Mouse (Mus musculus) small intestine, adult 2 months (tissue): ENCODE measurements at regions not wholly inside any gene's neighbourhood (a gene's known extent, or its start where the extent isn't known, plus 50 kb on each side); places are given as distances from the start of the nearest gene placed in this dataset.

Experiments used
- H3K27ac ChIP-seq: fragments of 200-500 bp; 2 replicates; pipeline ENCODE4 v1.5.1; 2012; ENCODE audit warnings: low read depth, low read length, control low read depth, inconsistent platforms; ENCODE audit not compliant: insufficient read depth
- H3K27me3 ChIP-seq: fragments of 200-500 bp; 2 replicates; pipeline ENCODE4 v1.6.1; 2012; ENCODE audit warnings: mild to moderate bottlenecking, moderate library complexity, low read length, inconsistent platforms; ENCODE audit not compliant: control insufficient read depth, insufficient read depth
- H3K36me3 ChIP-seq: fragments of 200-500 bp; 2 replicates; pipeline ENCODE4 v1.6.1; 2012; ENCODE audit warnings: mild to moderate bottlenecking, low read length, control low read depth, inconsistent platforms; ENCODE audit not compliant: control insufficient read depth, insufficient read depth
- H3K4me1 ChIP-seq: fragments of 200-500 bp; 2 replicates; pipeline ENCODE4 v1.6.1; 2012; ENCODE audit warnings: low read length, inconsistent platforms, mixed read lengths; ENCODE audit not compliant: control insufficient read depth, insufficient read depth, insufficient read length
- H3K4me3 ChIP-seq: fragments of 200-500 bp; 2 replicates; pipeline ENCODE4 v1.5.1; 2012; ENCODE audit warnings: low read depth, mild to moderate bottlenecking, control low read depth, inconsistent platforms, low read length, moderate library complexity
- CTCF ChIP-seq: fragments of 200-500 bp; IDR thresholded peaks from 2 replicates; pipeline ENCODE4 v1.5.1; 2012; ENCODE audit warnings: low read depth, mild to moderate bottlenecking, control low read depth, inconsistent platforms, low read length, moderate library complexity, mixed read lengths; ENCODE audit not compliant: insufficient replicate concordance, insufficient read length; ENCODE audit errors: extremely low read depth
- POLR2A ChIP-seq: fragments of 200-500 bp; IDR thresholded peaks from 2 replicates; pipeline ENCODE4 v1.6.1; 2012; ENCODE audit warnings: low read depth, mild to moderate bottlenecking, control low read depth, inconsistent platforms, low read length, moderate library complexity
- WGBS: fragments of 180-500 bp; shearing (Covaris S2); methylation state at CpG from one replicate; pipeline ENCODE4 v1.1.7; 2018; 5-methylcytosine and 5-hydroxymethylcytosine counted together

DNA sequence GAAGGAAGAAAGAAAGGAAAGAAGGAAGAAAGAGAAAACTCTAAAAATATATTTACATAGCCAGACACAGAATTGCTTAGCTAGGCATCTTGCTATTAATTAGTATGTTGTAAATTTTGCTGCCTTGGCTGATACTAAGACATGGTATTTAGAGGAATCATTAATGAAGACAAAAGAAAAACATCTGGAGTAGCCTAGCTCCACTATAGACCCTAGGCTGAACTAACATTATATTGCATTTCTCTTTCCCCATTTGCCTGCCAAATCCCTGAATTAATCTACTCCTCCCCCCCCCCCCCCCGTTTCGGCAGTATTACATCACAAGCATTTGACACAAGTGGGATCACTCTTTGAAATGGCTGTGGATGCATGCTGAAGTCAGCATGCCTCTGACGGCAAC, 206.1 kb upstream of the Tet2 start:
- WGBS: 52% methylated on average over 3 of the region's 3 CpGs
- Histone ChIP-seq H3K4me3 (no peak overlapping the region), H3K27me3 (no peaks in the 10 kb centered on the region), H3K36me3 (no peaks in the 10 kb centered on the region), H3K27ac (no peak overlapping the region), H3K4me1 (no peaks in the 10 kb centered on the region)
- TF ChIP-seq POLR2A: no peak
- no peak for TF ChIP-seq CTCF

DNA sequence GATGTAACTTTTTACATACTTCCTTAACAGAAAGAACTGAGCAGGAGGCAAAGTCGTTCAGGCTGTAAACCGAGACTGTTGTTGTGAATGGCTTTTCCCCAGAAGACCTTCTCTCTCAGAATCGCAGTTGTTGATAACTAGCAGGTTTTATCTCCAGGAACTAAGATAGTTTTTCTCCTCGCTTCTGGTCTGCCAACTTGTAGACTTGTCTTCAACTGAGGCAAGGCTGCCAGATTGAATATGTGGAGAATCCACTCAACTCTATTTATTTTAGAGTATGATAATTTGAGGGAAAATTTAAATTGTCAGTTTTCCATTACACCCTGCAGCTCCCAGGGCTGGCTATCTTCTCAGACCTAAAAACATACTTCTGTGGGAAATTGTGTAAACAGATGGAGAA, 206.6 kb upstream of the Tet2 start:
- H3K27ac ChIP-seq: no peak overlapping the region
- no peak for TF ChIP-seq CTCF
- no peak for TF ChIP-seq POLR2A
- no peak overlapping the region for H3K4me3 ChIP-seq
- H3K4me1 ChIP-seq: no peaks in the 10 kb centered on the region
- no peaks in the 10 kb centered on the region for H3K27me3 ChIP-seq
- 30% methylated on average over 4 of the region's 4 CpGs for WGBS
- H3K36me3 ChIP-seq: no peaks in the 10 kb centered on the region

DNA sequence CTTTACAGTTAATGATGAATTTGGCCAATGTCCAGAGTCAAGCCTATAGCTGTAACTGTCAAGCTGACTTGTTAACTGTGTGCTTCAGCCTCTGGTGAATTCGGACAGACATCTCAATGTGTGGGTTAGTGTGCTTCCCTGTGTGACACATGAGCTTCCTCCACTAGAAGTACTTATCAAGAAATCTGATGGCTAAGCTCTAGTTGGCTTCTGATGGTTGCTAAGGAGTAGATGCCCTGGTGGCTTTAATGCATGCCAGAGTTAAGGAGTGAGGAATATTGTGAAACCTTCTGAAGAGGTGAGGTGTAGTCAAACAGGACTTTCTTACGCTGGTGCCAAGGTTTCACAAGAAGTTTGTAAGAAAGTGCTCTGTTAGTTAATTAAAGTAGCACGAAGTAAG, 208.1 kb upstream of the Tet2 start:
- H3K4me3 ChIP-seq: no peak overlapping the region
- 79% methylated on average over 3 of the region's 3 CpGs for WGBS

DNA sequence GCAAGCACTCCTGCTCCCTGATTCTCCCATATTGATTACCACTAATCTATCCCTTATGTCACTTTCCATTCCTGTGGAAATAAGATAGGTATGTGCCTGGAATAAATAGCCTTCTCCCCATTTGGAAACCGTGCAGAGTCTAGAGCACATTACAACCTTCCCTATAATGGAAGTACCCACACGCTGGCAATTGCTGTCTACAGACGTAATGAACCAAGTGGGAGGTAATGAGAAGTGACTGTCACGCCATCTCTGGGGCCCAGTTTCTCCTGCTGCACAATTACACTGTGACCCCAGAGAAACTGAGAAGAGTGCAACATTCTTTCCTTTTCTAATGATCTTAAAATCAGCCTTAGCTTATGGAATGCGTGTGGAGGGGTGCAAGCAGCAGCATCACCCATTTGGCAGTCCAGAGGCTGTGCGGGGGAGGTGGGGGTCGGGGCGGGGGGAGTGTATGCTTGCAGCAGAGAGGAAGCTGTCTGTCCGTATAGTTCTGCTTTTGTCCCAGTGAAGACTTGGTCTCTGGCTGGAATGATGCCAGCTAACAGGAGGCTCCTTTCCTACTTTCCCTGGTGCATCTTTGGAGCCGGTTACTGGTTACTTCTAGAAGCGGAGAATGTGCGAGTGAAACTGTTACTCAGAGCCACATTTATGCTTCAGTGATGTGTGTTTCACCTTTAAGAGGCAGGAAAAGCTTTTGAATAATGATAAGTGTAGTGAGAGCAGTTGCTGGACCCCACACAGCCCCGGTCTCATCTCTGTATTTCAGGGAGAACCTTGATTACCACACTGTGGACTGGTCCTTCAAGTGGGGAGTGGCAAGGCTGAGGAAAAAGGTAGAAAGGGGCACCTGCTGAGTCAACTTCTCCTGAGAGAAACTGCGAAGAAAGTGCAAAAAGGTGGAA, 209.3 kb upstream of the Tet2 start:
- Histone ChIP-seq H3K4me3 (no peak overlapping the region), H3K27me3 (no peaks in the 10 kb centered on the region), H3K27ac (no peak overlapping the region), H3K4me1 (no peaks in the 10 kb centered on the region), H3K36me3 (no peaks in the 10 kb centered on the region)
- WGBS: 60% methylated on average over 14 of the region's 14 CpGs
- no peak for TF ChIP-seq CTCF
- TF ChIP-seq POLR2A: no peak

More for the DNA sequence above, 208.1 kb upstream of the Tet2 start:
- H3K27me3 ChIP-seq: no peaks in the 10 kb centered on the region
- no peak overlapping the region for H3K27ac ChIP-seq
- H3K36me3 ChIP-seq: no peaks in the 10 kb centered on the region
- H3K4me1 ChIP-seq: no peaks in the 10 kb centered on the region
- TF ChIP-seq CTCF (no peak), POLR2A (no peak)

DNA sequence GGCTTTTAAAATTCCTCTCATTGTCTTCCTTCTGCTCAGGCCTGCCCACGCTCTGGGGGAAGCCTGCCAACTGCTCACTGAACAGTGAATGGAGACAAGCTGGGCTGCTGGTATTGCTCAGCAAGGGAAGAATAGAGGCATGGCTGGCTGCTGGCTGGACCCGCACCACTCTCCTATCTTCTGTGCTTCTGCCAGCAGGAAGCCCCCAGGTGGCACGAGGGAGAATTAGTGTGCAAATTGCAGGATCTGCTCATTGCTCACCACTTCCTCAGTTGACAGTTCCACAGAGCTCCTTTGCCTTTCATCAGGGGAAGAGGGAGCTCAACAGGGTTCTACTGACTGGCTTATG, 209.9 kb upstream of the Tet2 start:
- no peak for TF ChIP-seq CTCF
- TF ChIP-seq POLR2A: no peak
- no peaks in the 10 kb centered on the region for H3K4me1 ChIP-seq
- H3K27me3 ChIP-seq: no peaks in the 10 kb centered on the region
- H3K4me3 ChIP-seq: no peak overlapping the region
- no peaks in the 10 kb centered on the region for H3K36me3 ChIP-seq
- 16% methylated on average over 3 of the region's 3 CpGs for WGBS
- H3K27ac ChIP-seq: no peak overlapping the region

DNA sequence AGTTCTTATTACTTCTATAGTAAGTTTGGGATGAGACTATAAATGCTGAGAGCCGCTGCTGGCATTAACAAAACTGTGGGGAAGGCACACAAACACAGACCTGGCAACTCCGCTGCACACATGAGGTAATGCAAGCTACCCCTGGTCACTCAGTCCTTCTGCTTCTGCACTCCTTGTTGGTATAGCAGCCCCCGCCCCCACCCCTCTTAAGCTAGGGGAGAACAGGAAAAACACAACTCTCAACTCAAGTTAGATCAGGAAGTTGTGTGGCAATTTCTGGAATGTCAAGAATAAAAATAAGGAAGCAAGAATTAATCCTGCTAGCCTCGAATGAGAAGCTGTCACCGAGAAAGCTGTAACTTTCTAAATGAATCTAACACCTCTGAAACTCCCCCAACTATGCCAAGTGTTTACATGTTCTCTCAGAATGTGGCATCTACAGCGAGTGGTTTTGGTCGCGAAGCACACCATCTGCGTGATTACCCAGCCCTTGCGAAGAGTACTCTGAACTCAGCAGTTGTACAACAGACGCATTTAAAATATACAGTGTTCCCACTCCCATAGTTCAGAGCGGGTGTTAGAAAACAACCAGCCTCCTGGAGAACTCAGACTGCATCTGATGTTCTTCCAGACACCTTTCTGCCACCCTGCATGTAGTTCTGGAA, 212.9 kb upstream of the Tet2 start:
- 52% methylated on average over 12 of the region's 12 CpGs for WGBS
- Histone ChIP-seq H3K4me3 (no peak overlapping the region), H3K27me3 (no peaks in the 10 kb centered on the region), H3K36me3 (no peaks in the 10 kb centered on the region), H3K4me1 (no peaks in the 10 kb centered on the region), H3K27ac (no peak overlapping the region)
- no peak for TF ChIP-seq CTCF
- TF ChIP-seq POLR2A: no peak

DNA sequence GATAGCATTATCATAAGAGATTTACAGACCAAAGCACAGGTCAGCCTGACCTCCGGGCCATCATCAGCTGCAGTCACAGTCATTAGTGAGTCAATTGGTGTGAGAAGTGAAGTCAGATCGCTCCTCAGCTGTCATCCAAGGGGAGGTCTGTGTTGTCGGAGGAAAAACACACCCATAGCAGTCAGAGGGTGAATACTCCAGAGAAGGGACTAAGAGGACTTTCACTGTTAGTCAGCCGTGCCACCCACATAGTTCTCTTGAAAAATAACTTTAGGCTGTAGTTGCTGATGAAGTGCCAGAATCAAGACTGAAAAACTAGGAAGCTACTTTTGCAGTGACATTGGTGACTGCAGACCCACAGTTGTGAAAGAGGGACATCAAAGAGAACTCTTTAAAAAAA, 213.5 kb upstream of the Tet2 start:
- Histone ChIP-seq H3K27me3 (no peaks in the 10 kb centered on the region), H3K4me1 (no peaks in the 10 kb centered on the region), H3K36me3 (no peaks in the 10 kb centered on the region), H3K27ac (no peak overlapping the region), H3K4me3 (no peak overlapping the region)
- TF ChIP-seq CTCF: no peak
- no peak for TF ChIP-seq POLR2A
- WGBS: 12% methylated on average over 4 of the region's 4 CpGs
